8 mouse cellular contexts compared by ENCODE assay signal in genomic region chr4:129618786-129619691, GRCm38 (mm10). TPM values are rescaled to one million over a fixed set of nuclear protein-coding genes. Genes with fewer than 3 reads are reported as not detected.
DNase-seq lines count a peak whose midpoint lies in the region; ATAC-seq and TF ChIP-seq lines count a peak whose summit lies in the region.

Gene Iqcc, minus strand, starts transcription at chr4:129619099.

- H3K4me2 ChIP-seq in forebrain, embryonic 15.5 days (replicated peaks), result peak within 1 kb of the TSS; percentile 75
- H3K4me2 ChIP-seq in lung, embryonic 14.5 days, result peak within 1 kb of the TSS; percentile 87

- TF ChIP-seq CTCF in layer of hippocampus, adult 2 months (conservative IDR thresholded peaks at IDR 0.05), result peak; percentile 28
- TF ChIP-seq CTCF in lung, embryonic 14.5 days (IDR thresholded peaks at IDR 0.05; ENCODE audit: low read depth), result peak; percentile 53
- TF ChIP-seq CTCF in olfactory bulb, adult 2 months (IDR thresholded peaks at IDR 0.05; ENCODE audit: insufficient read depth, low read depth, low read length), result no peak
- TF ChIP-seq CTCF in thymus, adult 2 months (IDR thresholded peaks at IDR 0.05; ENCODE audit: borderline replicate concordance, control insufficient read depth, extremely low read depth, insufficient read depth, low read length, poor library complexity), result peak; percentile 30; the same call in 1 of the 2 replicates

- H3K9me3 ChIP-seq in forebrain, embryonic 15.5 days, result no peaks in the 10 kb centered on the region
- no peaks in the 10 kb centered on the region for H3K9me3 ChIP-seq in lung, embryonic 14.5 days (ENCODE audit: low read depth, low read length)

- intact Hi-C loops in heart, postnatal 25 days (cut with DNase I), result no loop called here

- peak within 1 kb of the TSS; percentile 85 for H3K27ac ChIP-seq in forebrain, embryonic 15.5 days (replicated peaks)
- peak within 1 kb of the TSS; percentile 98 for H3K27ac ChIP-seq in layer of hippocampus, adult 2 months
- peak within 1 kb of the TSS; percentile 82 for H3K27ac ChIP-seq in lung, embryonic 14.5 days (ENCODE audit: low read depth)
- H3K27ac ChIP-seq in olfactory bulb, adult 2 months (ENCODE audit: insufficient read depth, low read depth, low read length), result peak within 1 kb of the TSS; percentile 91
- H3K27ac ChIP-seq in thymus, adult 2 months (ENCODE audit: control insufficient read depth, insufficient read depth, low read length), result peak within 1 kb of the TSS; percentile 84

- peaks cover 11% of the 10 kb centered on the region for H3K36me3 ChIP-seq in forebrain, embryonic 15.5 days
- peaks cover 17% of the 10 kb centered on the region for H3K36me3 ChIP-seq in lung, embryonic 14.5 days (ENCODE audit: insufficient read depth)
- H3K36me3 ChIP-seq in thymus, adult 2 months (ENCODE audit: control insufficient read depth, insufficient read depth, low read length), result no peaks in the 10 kb centered on the region

- peak within 1 kb of the TSS; percentile 55 for H3K4me3 ChIP-seq in forebrain, embryonic 15.5 days
- H3K4me3 ChIP-seq in layer of hippocampus, adult 2 months, result peak within 1 kb of the TSS; percentile 67
- H3K4me3 ChIP-seq in lung, embryonic 14.5 days (ENCODE audit: low read depth, low read length), result peak within 1 kb of the TSS; percentile 74
- H3K4me3 ChIP-seq in olfactory bulb, adult 2 months (ENCODE audit: insufficient read depth, low read depth, low read length), result peak within 1 kb of the TSS; percentile 60
- H3K4me3 ChIP-seq in thymus, adult 2 months (ENCODE audit: control insufficient read depth, insufficient read depth, low read length), result peak within 1 kb of the TSS; percentile 76

- H3K9ac ChIP-seq in forebrain, embryonic 15.5 days (replicated peaks), result peak within 1 kb of the TSS; percentile 87
- peak within 1 kb of the TSS; percentile 82 for H3K9ac ChIP-seq in lung, embryonic 14.5 days

- peak; percentile 92 for ATAC-seq in forebrain, embryonic 15.5 days (replicated peaks)
- ATAC-seq in lung, embryonic 14.5 days (ENCODE audit: insufficient read depth), result peak; percentile 92

- peak; percentile 97 for TF ChIP-seq POLR2A in olfactory bulb, adult 2 months (IDR thresholded peaks at IDR 0.05; ENCODE audit: insufficient read depth, low read depth, low read length)
- peak; percentile 94 for TF ChIP-seq POLR2A in thymus, adult 2 months (IDR thresholded peaks at IDR 0.05; ENCODE audit: control insufficient read depth, extremely low read depth, insufficient read depth, low read length, poor library complexity)

- 4% methylated on average over 44 of the region's 44 CpGs for WGBS in forebrain, embryonic 15.5 days
- 3% methylated on average over 43 of the region's 44 CpGs for WGBS in lung, embryonic 14.5 days
- WGBS in olfactory bulb, adult 2 months, result 3% methylated on average over 44 of the region's 44 CpGs
- WGBS in thymus, adult 2 months, result 6% methylated on average over 44 of the region's 44 CpGs

- no peaks in the 10 kb centered on the region for H3K27me3 ChIP-seq in forebrain, embryonic 15.5 days
- H3K27me3 ChIP-seq in lung, embryonic 14.5 days (ENCODE audit: insufficient read depth, low read length), result no peaks in the 10 kb centered on the region
- no peaks in the 10 kb centered on the region for H3K27me3 ChIP-seq in thymus, adult 2 months (ENCODE audit: control insufficient read depth, insufficient read depth, low read length)

- peaks cover 30% of the 10 kb centered on the region for H3K4me1 ChIP-seq in forebrain, embryonic 15.5 days
- H3K4me1 ChIP-seq in lung, embryonic 14.5 days (ENCODE audit: insufficient read depth), result peaks cover 12% of the 10 kb centered on the region; the same call in 1 of the 2 replicates
- peaks cover 24% of the 10 kb centered on the region for H3K4me1 ChIP-seq in olfactory bulb, adult 2 months (ENCODE audit: control insufficient read depth, insufficient read depth, low read length)
- H3K4me1 ChIP-seq in thymus, adult 2 months (replicated peaks; ENCODE audit: control insufficient read depth, insufficient read depth, low read length), result peaks cover 23% of the 10 kb centered on the region

- DNase-seq in ES-CJ7 (ENCODE audit: low read depth, low spot score), result peak; percentile 95
- DNase-seq in cerebellum, adult 11 months, result peak; percentile 95
- DNase-seq in heart, postnatal 25 days (ENCODE audit: low spot score), result peak; percentile 94
- DNase-seq in layer of hippocampus, adult 2 months (ENCODE audit: low spot score in 2 of 2), result peak; percentile 97 to 98
- DNase-seq in lung, embryonic 14.5 days, result peak; percentile 97
- DNase-seq in thymus, adult 2 months, result peak; percentile 96

RNA-seq across cellular contexts. Expression of gene Iqcc, which starts in this region (rescaled TPM):
- polyA plus RNA-seq in forebrain, embryonic 15.5 days (2015; fragmentation: Nextera tagmentation; extraction: Ambion mirVana), result 31.4 and 32.5 TPM in 2 replicates
- total RNA-seq in heart, postnatal 25 days (2021), result 10 to 100 TPM; 17.2 to 19.1 TPM
- total RNA-seq in layer of hippocampus, adult 2 months (2021), result 10 to 100 TPM; 31.5 to 34.3 TPM
- 23.6 and 25.8 TPM in 2 replicates for polyA plus RNA-seq in lung, embryonic 14.5 days (2014; fragmentation: Nextera tagmentation; extraction: Ambion mirVana)
- polyA plus RNA-seq in olfactory bulb, adult 2 months (2012; ENCODE audit: insufficient read depth, insufficient read length, low replicate concordance, missing spikeins), result not detected in 2 replicates
- 73.8 and 78.8 TPM in 2 replicates for polyA plus RNA-seq in thymus, adult 2 months (2012; rRNA removed)

Comparison
In these comparisons a context has a peak if more than half of its experiments do, and no peak if none do; other contexts are left out.
1. Peak in every context shown above with its lines: DNase-seq, ATAC-seq, H3K4me3 ChIP-seq and H3K27ac ChIP-seq.
2. RNA of gene Iqcc (polyA plus RNA-seq): 73.8 to 78.8 TPM in thymus, adult 2 months, 31.4 to 32.5 TPM in forebrain, embryonic 15.5 days and 23.6 to 25.8 TPM in lung, embryonic 14.5 days; not detected in olfactory bulb, adult 2 months; every median in the first group is over 10 times any median in the second.